Mouse (Mus musculus) B cell, adult (primary cell): ENCODE results near the gene Ddx6. TPM values are rescaled to one million over a fixed set of nuclear protein-coding genes. Genes with fewer than 3 reads are reported as not detected.

Source experiments
- total RNA-seq: library from RNA; stranded (reverse); gene quantifications from 4 replicates; pipeline ENCODE4 v1.2.4, GENCODE M21; 2023; ENCODE audit not compliant: inconsistent age

The Ddx6 gene
- total RNA-seq = 282 to 309 TPM (median 299 TPM) in 4 replicates

GRCm38 (mm10) chr9:44604779-44605615 lies at the start of gene Ddx6:
TSS of gene Ddx6 (plus strand) at chr9:44604892.

GRCm38 (mm10) chr9:44561597-44561996 lies 43.1 kb upstream of the Ddx6 start, which contains the start of gene Cxcr5:
TSS of gene Cxcr5 (minus strand) at chr9:44561877.

GRCm38 (mm10) chr9:44673005-44673404 lies 68.3 kb downstream of the Ddx6 start, which contains the start of gene Treh:
TSS of gene Treh (plus strand) at chr9:44673233.

Other genes starting within 250 kb of the Ddx6 start
- 61.3 to 72.7 TPM (median 65.5 TPM) in 4 replicates for gene Vps11, start 243.2 kb upstream of the Ddx6 start, total RNA-seq
- gene Hyou1, start 225.4 kb upstream of the Ddx6 start, total RNA-seq = 83.2 to 119 TPM (median 87.9 TPM) in 4 replicates
- 18.8 to 19.9 TPM (median 19.6 TPM) in 4 replicates for gene Slc37a4, start 208.0 kb upstream of the Ddx6 start, total RNA-seq
- 2,496 to 2,635 TPM (median 2,511 TPM) in 4 replicates for gene Rps25, start 197.8 kb upstream of the Ddx6 start, total RNA-seq
- gene Trappc4, start 197.3 kb upstream of the Ddx6 start, total RNA-seq = 52.2 to 70.7 TPM (median 57.2 TPM) in 4 replicates
- gene Ccdc84, start 186.3 kb upstream of the Ddx6 start, total RNA-seq = 37.6 to 54.1 TPM (median 41.4 TPM) in 4 replicates
- 0.27 TPM in 1 of 4 replicates, not detected in the others for gene Foxr1, start 163.8 kb upstream of the Ddx6 start, total RNA-seq
- gene Upk2, start 149.9 kb upstream of the Ddx6 start, total RNA-seq = not detected in 4 replicates
- 88.8 to 97.2 TPM (median 89.9 TPM) in 4 replicates for gene Bcl9l, start 122.1 kb upstream of the Ddx6 start, total RNA-seq
- 281 to 310 TPM (median 298 TPM) in 4 replicates for gene Cxcr5, start 43.0 kb upstream of the Ddx6 start, total RNA-seq
- not detected in 4 replicates for gene Treh, start 68.3 kb downstream of the Ddx6 start, total RNA-seq
- gene Phldb1, start 130.3 kb downstream of the Ddx6 start, total RNA-seq = 0.48 to 0.63 TPM in 2 of 4 replicates, not detected in the others
- gene Arcn1, start 163.0 kb downstream of the Ddx6 start, total RNA-seq = 126 to 143 TPM (median 137 TPM) in 4 replicates
- 55.0 to 66.8 TPM (median 59.2 TPM) in 4 replicates for gene Ift46, start 163.0 kb downstream of the Ddx6 start, total RNA-seq
- 0.64 to 0.87 TPM (median 0.64 TPM) in 3 of 4 replicates, not detected in the other for gene Tmem25, start 194.4 kb downstream of the Ddx6 start, total RNA-seq
- gene Ttc36, start 198.2 kb downstream of the Ddx6 start, total RNA-seq = 3.3 to 6.1 TPM (median 4.9 TPM) in 4 replicates